Mouse (Mus musculus): Measurements from ENCODE around the gene Asap2.

Asap2 gene

GRCm38 (mm10) chr12:21209273-21209672 is 219.0 kb downstream of the Asap2 start:
- no peak for DNase-seq (ENCODE audit: low spot score in 2 of 2)

- DNase-seq (ENCODE audit: low spot score in 2 of 2), result no peak
Measured at GRCm38 (mm10) chr12:21212876-21213275, 222.6 kb downstream of the Asap2 start.

- no peak for DNase-seq (ENCODE audit: low spot score in 2 of 2)
Measured at GRCm38 (mm10) chr12:21214551-21215165, 224.4 kb downstream of the Asap2 start.

GRCm38 (mm10) chr12:21217776-21218444 is 227.7 kb downstream of the Asap2 start:
- DNase-seq (ENCODE audit: low spot score in 2 of 2), result no peak

GRCm38 (mm10) chr12:21220596-21220995 is 230.3 kb downstream of the Asap2 start:
- no peak for DNase-seq (ENCODE audit: low spot score in 2 of 2)

- DNase-seq (ENCODE audit: low spot score in 2 of 2), result no peak
Measured at GRCm38 (mm10) chr12:21223923-21224322, 233.7 kb downstream of the Asap2 start.

GRCm38 (mm10) chr12:21225358-21225757 is 235.1 kb downstream of the Asap2 start:
- no peak for DNase-seq (ENCODE audit: low spot score in 2 of 2)

- DNase-seq (ENCODE audit: low spot score in 2 of 2), result no peak
Measured at GRCm38 (mm10) chr12:21226316-21226715, 236.1 kb downstream of the Asap2 start.

GRCm38 (mm10) chr12:21227076-21227980 is 237.1 kb downstream of the Asap2 start:
- DNase-seq (ENCODE audit: low spot score in 2 of 2), result peak in 1 of 2 experiments; percentile 15

GRCm38 (mm10) chr12:21228650-21229049 is 238.4 kb downstream of the Asap2 start:
- DNase-seq (ENCODE audit: low spot score in 2 of 2), result no peak

- no peak for DNase-seq (ENCODE audit: low spot score in 2 of 2)
Measured at GRCm38 (mm10) chr12:21229076-21229918, 239.0 kb downstream of the Asap2 start.

GRCm38 (mm10) chr12:21233727-21234126 is 243.5 kb downstream of the Asap2 start:
- no peak for DNase-seq (ENCODE audit: low spot score in 2 of 2)

GRCm38 (mm10) chr12:21234560-21234959 is 244.3 kb downstream of the Asap2 start:
- no peak for DNase-seq (ENCODE audit: low spot score in 2 of 2)

- no peak for DNase-seq (ENCODE audit: low spot score in 2 of 2)
Measured at GRCm38 (mm10) chr12:21241965-21242364, 251.7 kb downstream of the Asap2 start.

GRCm38 (mm10) chr12:21244375-21244960 is 254.2 kb downstream of the Asap2 start:
- DNase-seq (ENCODE audit: low spot score in 2 of 2), result no peak

GRCm38 (mm10) chr12:21247711-21248392 is 257.6 kb downstream of the Asap2 start:
- DNase-seq (ENCODE audit: low spot score in 2 of 2), result no peak

- DNase-seq (ENCODE audit: low spot score in 2 of 2), result no peak
Measured at GRCm38 (mm10) chr12:21260494-21261256, 270.4 kb downstream of the Asap2 start.

- DNase-seq (ENCODE audit: low spot score in 2 of 2), result no peak
Measured at GRCm38 (mm10) chr12:21261521-21261920, 271.3 kb downstream of the Asap2 start.

GRCm38 (mm10) chr12:21263256-21263655 is 273.0 kb downstream of the Asap2 start:
- no peak for DNase-seq (ENCODE audit: low spot score in 2 of 2)

- no peak for DNase-seq (ENCODE audit: low spot score in 2 of 2)
Measured at GRCm38 (mm10) chr12:21264241-21264640, 274.0 kb downstream of the Asap2 start.

Measured in cerebellum, postnatal 4 days (tissue).